Mouse (Mus musculus): ENCODE measurements at regions not wholly inside any gene's neighbourhood (a gene's known extent, or its start where the extent isn't known, plus 50 kb on each side); places are given as distances from the start of the nearest gene placed in this dataset.

GRCm38 (mm10) chr13:16379492-16379891 is 367.8 kb downstream of the Inhba start:
- TF ChIP-seq GATA4 (IDR thresholded peaks at IDR 0.05; ENCODE audit: insufficient replicate concordance, low read length): no peak

DNA sequence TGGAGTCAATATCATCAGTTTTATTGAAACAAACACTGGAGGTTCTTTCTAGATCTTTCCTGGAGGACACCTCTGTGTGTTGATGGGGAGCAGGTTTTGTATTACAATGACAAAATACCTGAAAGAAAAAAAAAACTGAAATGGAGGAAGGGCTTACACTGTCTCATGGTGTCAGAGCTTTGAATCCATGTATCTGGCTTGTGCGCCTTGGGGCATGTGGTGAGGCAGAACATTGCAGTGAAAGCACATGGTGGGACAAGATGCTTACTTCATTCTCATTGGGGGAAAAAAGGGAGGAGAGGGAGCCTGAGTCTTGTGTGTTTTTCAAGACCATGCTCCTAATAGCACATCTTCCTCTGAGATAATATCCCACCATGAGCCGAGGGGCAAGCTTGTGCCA is 368.3 kb downstream of the Inhba start:
- no peak for TF ChIP-seq GATA4 (IDR thresholded peaks at IDR 0.05; ENCODE audit: insufficient replicate concordance, low read length)

DNA sequence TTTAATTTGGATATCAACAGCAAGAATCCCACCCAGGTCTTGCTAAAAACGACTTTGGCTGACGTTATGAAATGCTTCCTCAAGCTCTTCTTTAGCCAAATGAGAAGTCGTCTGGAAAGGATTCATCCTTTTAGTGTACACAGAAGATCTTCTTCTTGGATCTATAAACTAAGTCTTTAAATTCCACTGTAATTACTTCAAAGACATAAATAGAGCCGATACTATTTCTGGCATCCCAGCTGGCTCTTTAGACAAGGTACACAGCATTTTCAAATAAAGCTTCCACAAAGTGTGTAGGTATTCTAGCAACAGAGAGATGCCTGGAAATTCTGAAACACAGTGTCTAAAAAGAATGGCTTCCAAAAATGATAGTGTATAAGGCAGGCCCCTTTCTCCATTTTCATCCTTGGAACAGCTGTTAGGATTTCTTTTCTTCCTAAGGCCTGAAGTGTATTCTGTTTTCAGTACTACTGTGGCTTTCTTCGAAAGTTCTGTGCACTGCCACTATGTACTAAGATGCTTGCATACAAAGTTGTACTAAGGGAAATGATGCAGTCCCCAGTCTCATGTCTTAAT is 371.4 kb downstream of the Inhba start:
- TF ChIP-seq GATA4 (IDR thresholded peaks at IDR 0.05; ENCODE audit: insufficient replicate concordance, low read length): no peak

- TF ChIP-seq GATA4 (IDR thresholded peaks at IDR 0.05; ENCODE audit: insufficient replicate concordance, low read length): no peak
Observed at GRCm38 (mm10) chr13:16416356-16417019, 404.8 kb downstream of the Inhba start.

DNA sequence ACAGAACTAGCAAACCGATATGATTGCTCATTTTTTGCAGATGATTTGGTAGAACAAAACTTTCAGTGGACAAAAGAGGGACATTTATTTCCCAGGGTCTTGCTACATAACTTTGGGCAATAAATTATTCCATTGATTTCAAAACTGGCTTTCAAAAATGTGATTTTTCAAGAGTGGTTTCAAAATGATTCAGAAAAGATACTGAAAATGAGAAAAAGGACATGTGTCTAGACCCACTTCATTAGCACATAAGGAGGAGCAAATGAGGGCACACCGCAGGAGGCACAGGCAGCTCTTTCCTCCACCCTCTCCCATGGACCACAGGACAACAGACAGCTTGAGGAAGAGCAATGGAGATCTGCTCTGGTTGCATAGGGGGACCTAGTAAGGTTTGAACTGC is 412.5 kb downstream of the Inhba start:
- no peak for TF ChIP-seq GATA4 (IDR thresholded peaks at IDR 0.05; ENCODE audit: insufficient replicate concordance, low read length)

DNA sequence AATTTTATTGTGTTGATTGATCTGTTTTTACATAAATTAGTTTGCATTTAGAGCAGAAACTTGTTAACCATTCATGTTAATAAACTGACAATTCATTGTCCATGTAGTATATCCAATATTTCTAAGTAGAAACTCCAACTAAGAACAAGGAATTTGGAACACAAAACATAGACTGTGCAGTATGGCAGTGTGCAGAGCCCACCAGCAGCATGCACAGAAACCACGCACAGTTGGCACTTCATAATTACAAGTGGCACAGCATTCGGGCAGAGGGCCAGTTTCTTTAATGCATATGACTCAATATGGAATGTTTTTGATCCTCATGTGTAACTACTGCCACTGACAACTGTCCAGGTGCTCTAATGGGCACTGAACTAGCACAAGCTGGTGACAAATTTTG is 423.8 kb downstream of the Inhba start:
- TF ChIP-seq GATA4 (IDR thresholded peaks at IDR 0.05; ENCODE audit: insufficient replicate concordance, low read length): no peak

- TF ChIP-seq GATA4 (IDR thresholded peaks at IDR 0.05; ENCODE audit: insufficient replicate concordance, low read length): no peak
Observed at GRCm38 (mm10) chr13:16453234-16453633, 441.6 kb downstream of the Inhba start.

GRCm38 (mm10) chr13:16459743-16460142 is 448.1 kb downstream of the Inhba start:
- no peak for TF ChIP-seq GATA4 (IDR thresholded peaks at IDR 0.05; ENCODE audit: insufficient replicate concordance, low read length)

- TF ChIP-seq GATA4 (IDR thresholded peaks at IDR 0.05; ENCODE audit: insufficient replicate concordance, low read length): no peak
Observed at GRCm38 (mm10) chr13:16461681-16462080, 450.0 kb downstream of the Inhba start.

- TF ChIP-seq GATA4 (IDR thresholded peaks at IDR 0.05; ENCODE audit: insufficient replicate concordance, low read length): no peak
Observed at GRCm38 (mm10) chr13:16464823-16465222, 453.2 kb downstream of the Inhba start.

DNA sequence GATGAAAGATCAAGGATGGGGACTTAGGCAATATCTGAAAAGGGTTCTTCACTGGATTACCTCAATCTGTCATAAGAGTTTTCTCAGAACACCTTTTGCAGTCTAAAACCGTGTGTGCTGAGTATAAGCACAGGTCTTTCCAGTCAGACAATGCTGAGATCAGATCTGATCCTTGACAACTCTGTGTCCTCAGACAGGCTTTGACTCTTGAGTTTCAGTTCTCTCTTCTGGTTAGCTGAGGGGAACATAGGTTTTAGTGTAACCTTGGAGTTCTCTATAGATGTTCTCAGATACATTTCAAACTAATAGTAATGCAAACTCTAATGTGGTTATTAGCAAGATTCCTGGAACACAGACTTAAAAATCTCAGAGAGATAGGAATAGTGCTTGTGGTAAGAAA is 453.7 kb downstream of the Inhba start:
- TF ChIP-seq GATA4 (IDR thresholded peaks at IDR 0.05; ENCODE audit: insufficient replicate concordance, low read length): no peak

DNA sequence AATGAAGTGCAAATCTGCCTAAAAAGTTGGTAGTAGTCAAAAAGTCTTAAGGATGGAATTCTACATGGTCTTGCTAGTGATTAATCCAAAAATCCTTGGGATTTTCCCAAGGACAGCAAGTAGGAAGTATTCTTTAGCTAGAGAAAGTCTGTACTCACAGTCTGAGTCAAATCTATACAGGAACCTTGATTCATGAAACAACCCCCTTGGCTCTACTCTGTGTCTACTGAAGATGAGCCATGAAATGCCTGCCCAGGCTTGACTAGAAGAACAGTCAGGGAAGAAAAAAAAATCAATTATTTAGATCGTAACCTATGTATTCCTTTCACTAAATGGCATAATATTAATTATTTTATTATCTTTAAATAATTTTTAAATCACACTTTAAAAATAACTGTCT is 454.2 kb downstream of the Inhba start:
- no peak for TF ChIP-seq GATA4 (IDR thresholded peaks at IDR 0.05; ENCODE audit: insufficient replicate concordance, low read length)

DNA sequence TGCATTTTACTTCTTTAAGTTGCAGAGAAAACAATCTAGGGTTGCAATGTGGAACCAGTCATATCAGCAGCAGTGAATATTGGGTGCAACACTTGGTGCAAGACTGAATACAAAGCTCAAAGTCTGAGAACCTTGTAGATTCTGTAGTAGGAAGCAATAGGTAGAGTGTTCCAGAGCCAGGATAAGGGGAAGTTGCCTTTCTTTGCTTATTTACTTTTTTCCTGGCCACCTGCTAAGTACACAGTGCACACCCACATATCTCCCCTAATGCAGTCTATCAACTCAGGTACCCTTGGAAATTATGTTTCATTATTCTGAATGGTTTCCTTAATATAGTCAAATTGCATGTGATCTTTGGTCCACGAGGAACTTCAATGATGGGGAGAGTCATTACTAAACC is 464.9 kb downstream of the Inhba start:
- TF ChIP-seq GATA4 (IDR thresholded peaks at IDR 0.05; ENCODE audit: insufficient replicate concordance, low read length): no peak

GRCm38 (mm10) chr13:16487292-16487691 is 475.6 kb downstream of the Inhba start:
- TF ChIP-seq GATA4 (IDR thresholded peaks at IDR 0.05; ENCODE audit: insufficient replicate concordance, low read length): no peak

DNA sequence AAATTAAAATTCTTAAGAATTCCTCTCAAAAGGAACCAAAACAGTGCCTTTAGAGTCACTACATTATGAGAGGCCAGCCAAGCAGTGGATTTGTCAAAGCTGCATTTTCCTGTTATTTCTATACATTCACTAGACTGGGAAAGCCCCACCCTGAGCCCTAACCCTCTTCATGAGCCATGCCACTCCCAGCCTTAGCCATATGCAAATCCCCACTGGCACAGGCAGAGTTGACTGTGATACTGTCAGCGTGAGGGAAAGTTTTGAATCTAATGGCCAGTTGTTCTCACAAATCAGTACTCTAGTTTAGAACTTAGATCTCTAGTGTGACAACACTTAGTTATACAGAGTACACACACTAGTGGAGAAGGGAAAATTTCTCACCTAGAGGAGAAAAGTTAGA is 486.4 kb downstream of the Inhba start:
- no peak for TF ChIP-seq GATA4 (IDR thresholded peaks at IDR 0.05; ENCODE audit: insufficient replicate concordance, low read length)

DNA sequence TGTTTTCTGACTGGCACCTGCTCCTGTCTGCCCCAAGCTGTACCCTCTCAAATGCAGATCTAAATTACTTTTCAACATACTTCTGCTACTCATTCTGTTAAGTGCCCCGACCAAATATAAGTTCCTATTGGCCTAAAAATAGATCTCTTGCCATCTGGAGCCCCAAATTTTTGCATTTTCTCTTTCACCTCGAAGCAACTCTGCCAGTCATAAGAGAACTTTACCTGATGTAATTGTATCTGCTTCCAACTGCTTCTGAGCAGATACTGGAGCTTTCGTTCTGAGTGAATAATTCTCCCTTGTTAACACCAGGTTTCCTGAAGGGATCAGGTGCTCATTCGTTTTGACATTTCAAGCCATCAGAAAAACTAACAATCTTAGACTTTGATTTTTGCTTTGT is 501.2 kb downstream of the Inhba start:
- no peak for TF ChIP-seq GATA4 (IDR thresholded peaks at IDR 0.05; ENCODE audit: insufficient replicate concordance, low read length)

- no peak for TF ChIP-seq GATA4 (IDR thresholded peaks at IDR 0.05; ENCODE audit: insufficient replicate concordance, low read length)
Observed at GRCm38 (mm10) chr13:16515195-16515594, 503.5 kb downstream of the Inhba start.

Data from liver, adult (tissue).